Mouse (Mus musculus): ENCODE data around the gene 2310022B05Rik. TPM values are rescaled to one million over a fixed set of nuclear protein-coding genes. Genes with fewer than 3 reads are reported as not detected.

Gene 2310022B05Rik
- polyA plus RNA-seq, 1 experiment from 2014 or later: 27.0 TPM

DNA sequence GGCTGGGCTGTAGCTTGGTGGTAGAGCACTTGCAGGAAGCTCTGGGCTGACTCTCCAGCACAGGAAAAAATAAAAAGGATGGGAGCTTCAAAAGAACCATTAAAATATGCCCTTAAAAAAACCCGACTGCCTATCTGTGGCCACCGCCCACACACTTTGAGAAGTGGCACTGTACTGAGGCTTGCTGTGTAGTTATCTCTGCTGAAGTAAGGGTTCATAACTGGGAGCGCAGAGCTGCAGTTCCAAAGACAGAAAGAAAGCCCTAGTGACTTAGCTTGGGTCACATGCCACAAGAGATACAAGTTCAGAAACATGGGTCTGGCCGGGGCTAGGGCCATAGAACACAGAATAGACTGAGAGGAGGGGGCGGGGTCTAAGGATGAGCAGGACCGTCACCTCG lies 5.2 kb downstream of the 2310022B05Rik start:
- H3K4me2 ChIP-seq (ENCODE audit: low read depth, low read length): no peak overlapping the region
- WGBS: 87% methylated on average over 7 of the region's 7 CpGs
- no peaks in the 10 kb centered on the region; the same call in 1 of the 2 replicates for H3K36me3 ChIP-seq (replicated peaks; ENCODE audit: control insufficient read depth, insufficient read depth, low read depth, low read length)
- no peaks in the 10 kb centered on the region for H3K9me3 ChIP-seq (replicated peaks; ENCODE audit: control insufficient read depth, low read length)
- no peak overlapping the region for H3K27ac ChIP-seq (replicated peaks; ENCODE audit: low read depth, low read length)
- no peak overlapping the region for H3K9ac ChIP-seq (replicated peaks; ENCODE audit: low read length)
- H3K4me3 ChIP-seq (ENCODE audit: low read depth, low read length): no peak overlapping the region
- no peaks in the 10 kb centered on the region for H3K27me3 ChIP-seq (ENCODE audit: control insufficient read depth, insufficient read depth, low read length)
- H3K4me1 ChIP-seq (ENCODE audit: control insufficient read depth, insufficient read depth, low read length): peaks cover 4% of the 10 kb centered on the region
- no peak for ATAC-seq (replicated peaks; ENCODE audit: insufficient number of reproducible peaks, low FRiP score, low TSS enrichment, low read depth)
- DNase-seq (ENCODE audit: low spot score): no peak

DNA sequence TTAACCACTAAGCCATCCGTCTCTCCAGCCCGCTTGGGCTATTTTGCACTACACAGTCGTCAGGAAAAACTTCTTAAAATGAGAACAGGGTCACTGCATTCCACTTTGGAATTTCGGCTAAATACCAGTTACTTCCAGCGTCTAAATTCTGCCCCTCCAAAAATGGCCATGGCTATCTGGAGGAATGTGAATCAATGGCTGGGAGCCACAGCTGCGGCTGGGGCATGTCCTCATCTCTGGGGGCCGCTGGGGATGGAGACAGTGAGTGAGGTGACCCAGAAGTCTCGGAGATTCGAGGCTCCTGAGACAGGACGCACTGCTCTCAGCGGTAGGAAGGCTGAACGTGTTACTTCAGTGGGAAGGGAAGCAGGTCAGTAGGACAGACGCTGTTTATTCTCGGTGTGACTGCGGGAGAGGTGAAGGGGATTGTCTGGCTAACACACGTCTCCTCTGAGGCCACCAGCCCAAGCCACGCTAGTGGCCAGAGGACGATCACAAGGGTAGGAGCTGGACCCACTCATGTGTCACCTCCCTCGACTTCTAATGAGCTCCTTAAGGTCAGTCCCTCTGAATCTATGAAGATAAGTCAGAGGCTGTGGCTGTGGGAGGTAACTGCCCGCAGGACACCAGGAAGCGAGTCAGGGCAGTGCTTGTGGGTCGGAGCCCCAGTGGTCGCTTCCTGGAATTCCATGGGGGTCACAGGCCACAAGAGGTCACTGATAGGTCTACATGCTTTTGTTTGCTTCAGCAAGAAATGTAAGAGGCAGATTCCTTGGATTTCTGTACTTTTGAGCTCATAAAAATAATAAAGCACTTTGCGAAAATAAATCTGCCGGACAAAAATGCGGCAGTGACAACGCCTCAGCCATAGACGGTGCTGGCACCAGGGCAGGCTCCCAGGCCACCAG lies 9.3 kb downstream of the 2310022B05Rik start:
- Histone ChIP-seq H3K4me2 (ENCODE audit: low read depth, low read length) (no peak overlapping the region), H3K27me3 (ENCODE audit: control insufficient read depth, insufficient read depth, low read length) (no peaks in the 10 kb centered on the region), H3K27ac (replicated peaks; ENCODE audit: low read depth, low read length) (no peak overlapping the region), H3K4me1 (ENCODE audit: control insufficient read depth, insufficient read depth, low read length) (peaks cover 2% of the 10 kb centered on the region; the same call in 1 of the 2 replicates), H3K4me3 (ENCODE audit: low read depth, low read length) (no peak overlapping the region), H3K9ac (replicated peaks; ENCODE audit: low read length) (no peak overlapping the region), H3K9me3 (replicated peaks; ENCODE audit: control insufficient read depth, low read length) (no peaks in the 10 kb centered on the region), H3K36me3 (replicated peaks; ENCODE audit: control insufficient read depth, insufficient read depth, low read depth, low read length) (no peaks in the 10 kb centered on the region)
- DNase-seq (ENCODE audit: low spot score): no peak
- 46% methylated on average over 28 of the region's 28 CpGs for WGBS
- no peak for ATAC-seq (replicated peaks; ENCODE audit: insufficient number of reproducible peaks, low FRiP score, low TSS enrichment, low read depth)

DNA sequence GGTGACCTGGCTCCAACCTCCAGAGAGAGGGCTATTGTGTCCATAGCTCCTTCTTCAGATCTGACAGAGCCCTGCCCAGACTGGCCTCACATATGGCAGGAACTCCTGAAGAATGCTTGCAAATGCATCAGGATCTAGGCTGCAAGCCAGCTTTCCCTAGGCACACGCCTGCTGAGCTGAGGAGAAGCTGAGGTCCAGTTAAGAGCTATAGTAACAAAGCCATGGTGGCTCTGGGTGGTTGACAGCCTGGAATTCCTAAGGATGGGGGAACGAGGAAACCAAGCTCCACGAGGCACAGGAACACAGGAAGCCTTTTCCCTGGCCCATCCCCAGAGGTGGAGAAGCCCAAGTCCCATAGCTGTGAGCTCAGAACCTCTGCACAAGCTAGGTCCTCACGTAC lies 10.6 kb downstream of the 2310022B05Rik start:
- no peak overlapping the region for H3K9ac ChIP-seq (replicated peaks; ENCODE audit: low read length)
- H3K27me3 ChIP-seq (ENCODE audit: control insufficient read depth, insufficient read depth, low read length): no peaks in the 10 kb centered on the region
- H3K27ac ChIP-seq (replicated peaks; ENCODE audit: low read depth, low read length): no peak overlapping the region
- H3K4me2 ChIP-seq (ENCODE audit: low read depth, low read length): no peak overlapping the region
- no peaks in the 10 kb centered on the region for H3K9me3 ChIP-seq (replicated peaks; ENCODE audit: control insufficient read depth, low read length)
- peaks cover 2% of the 10 kb centered on the region; the same call in 1 of the 2 replicates for H3K4me1 ChIP-seq (ENCODE audit: control insufficient read depth, insufficient read depth, low read length)
- DNase-seq (ENCODE audit: low spot score): peak; percentile 31
- 27% methylated on average over 4 of the region's 4 CpGs for WGBS
- H3K36me3 ChIP-seq (replicated peaks; ENCODE audit: control insufficient read depth, insufficient read depth, low read depth, low read length): no peaks in the 10 kb centered on the region
- ATAC-seq (replicated peaks; ENCODE audit: insufficient number of reproducible peaks, low FRiP score, low TSS enrichment, low read depth): no peak
- H3K4me3 ChIP-seq (ENCODE audit: low read depth, low read length): no peak overlapping the region

DNA sequence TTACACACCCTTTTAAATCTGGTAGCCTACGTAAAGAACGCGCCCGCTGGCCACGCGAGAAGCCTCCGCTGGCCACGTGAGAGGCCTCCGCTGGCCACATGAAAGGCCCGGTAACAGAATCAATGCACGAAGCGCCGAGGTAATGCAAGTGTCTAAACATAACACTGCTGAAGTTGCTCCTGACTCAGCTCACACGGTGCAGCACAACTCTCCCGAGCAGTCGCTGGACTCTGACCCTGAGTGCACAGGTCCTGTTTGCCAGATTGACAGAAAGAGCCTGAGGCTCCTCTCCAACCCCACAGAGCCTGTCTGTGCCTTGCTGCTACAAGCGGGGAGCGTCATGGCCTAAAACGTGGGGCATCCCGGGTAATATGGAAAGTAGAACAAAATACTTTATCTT lies 11.4 kb downstream of the 2310022B05Rik start:
- no peak overlapping the region for H3K4me3 ChIP-seq (ENCODE audit: low read depth, low read length)
- H3K4me1 ChIP-seq (ENCODE audit: control insufficient read depth, insufficient read depth, low read length): peaks cover 2% of the 10 kb centered on the region; the same call in 1 of the 2 replicates
- no peaks in the 10 kb centered on the region for H3K27me3 ChIP-seq (ENCODE audit: control insufficient read depth, insufficient read depth, low read length)
- no peak overlapping the region for H3K9ac ChIP-seq (replicated peaks; ENCODE audit: low read length)
- H3K9me3 ChIP-seq (replicated peaks; ENCODE audit: control insufficient read depth, low read length): no peaks in the 10 kb centered on the region
- H3K36me3 ChIP-seq (replicated peaks; ENCODE audit: control insufficient read depth, insufficient read depth, low read depth, low read length): no peaks in the 10 kb centered on the region
- DNase-seq (ENCODE audit: low spot score) (no peak), ATAC-seq (replicated peaks; ENCODE audit: insufficient number of reproducible peaks, low FRiP score, low TSS enrichment, low read depth) (no peak)
- no peak overlapping the region for H3K4me2 ChIP-seq (ENCODE audit: low read depth, low read length)
- whole genome bisulfite sequencing: 84% methylated on average over 20 of the region's 20 CpGs
- H3K27ac ChIP-seq (replicated peaks; ENCODE audit: low read depth, low read length): no peak overlapping the region

DNA sequence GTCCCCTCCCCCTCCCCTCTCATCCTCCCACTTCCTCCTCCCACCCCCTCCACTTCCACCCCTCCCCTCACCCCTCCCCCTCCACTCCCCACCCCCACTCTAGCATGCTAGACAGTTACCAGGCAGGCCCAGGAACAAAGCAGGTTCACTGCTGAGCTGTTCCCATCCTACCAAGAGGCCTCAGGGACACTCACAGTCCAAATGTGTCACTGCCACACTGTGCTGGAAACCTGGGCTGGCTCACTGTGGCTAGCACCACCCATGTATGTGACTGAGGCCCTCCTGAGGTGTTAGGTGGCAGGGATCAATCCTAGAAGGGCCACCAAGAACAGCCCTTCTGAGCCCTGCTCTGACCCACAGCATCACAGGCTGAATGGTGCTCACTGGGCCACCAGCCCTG lies 14.9 kb downstream of the 2310022B05Rik start:
- Histone ChIP-seq H3K4me2 (ENCODE audit: low read depth, low read length) (no peak overlapping the region), H3K36me3 (replicated peaks; ENCODE audit: control insufficient read depth, insufficient read depth, low read depth, low read length) (no peaks in the 10 kb centered on the region), H3K4me1 (ENCODE audit: control insufficient read depth, insufficient read depth, low read length) (no peaks in the 10 kb centered on the region), H3K27ac (replicated peaks; ENCODE audit: low read depth, low read length) (no peak overlapping the region), H3K27me3 (ENCODE audit: control insufficient read depth, insufficient read depth, low read length) (no peaks in the 10 kb centered on the region), H3K4me3 (ENCODE audit: low read depth, low read length) (no peak overlapping the region), H3K9me3 (replicated peaks; ENCODE audit: control insufficient read depth, low read length) (no peaks in the 10 kb centered on the region), H3K9ac (replicated peaks; ENCODE audit: low read length) (no peak overlapping the region)
- ATAC-seq (replicated peaks; ENCODE audit: insufficient number of reproducible peaks, low FRiP score, low TSS enrichment, low read depth): no peak; the same call in 1 of the 2 replicates
- no peak for DNase-seq (ENCODE audit: low spot score)

DNA sequence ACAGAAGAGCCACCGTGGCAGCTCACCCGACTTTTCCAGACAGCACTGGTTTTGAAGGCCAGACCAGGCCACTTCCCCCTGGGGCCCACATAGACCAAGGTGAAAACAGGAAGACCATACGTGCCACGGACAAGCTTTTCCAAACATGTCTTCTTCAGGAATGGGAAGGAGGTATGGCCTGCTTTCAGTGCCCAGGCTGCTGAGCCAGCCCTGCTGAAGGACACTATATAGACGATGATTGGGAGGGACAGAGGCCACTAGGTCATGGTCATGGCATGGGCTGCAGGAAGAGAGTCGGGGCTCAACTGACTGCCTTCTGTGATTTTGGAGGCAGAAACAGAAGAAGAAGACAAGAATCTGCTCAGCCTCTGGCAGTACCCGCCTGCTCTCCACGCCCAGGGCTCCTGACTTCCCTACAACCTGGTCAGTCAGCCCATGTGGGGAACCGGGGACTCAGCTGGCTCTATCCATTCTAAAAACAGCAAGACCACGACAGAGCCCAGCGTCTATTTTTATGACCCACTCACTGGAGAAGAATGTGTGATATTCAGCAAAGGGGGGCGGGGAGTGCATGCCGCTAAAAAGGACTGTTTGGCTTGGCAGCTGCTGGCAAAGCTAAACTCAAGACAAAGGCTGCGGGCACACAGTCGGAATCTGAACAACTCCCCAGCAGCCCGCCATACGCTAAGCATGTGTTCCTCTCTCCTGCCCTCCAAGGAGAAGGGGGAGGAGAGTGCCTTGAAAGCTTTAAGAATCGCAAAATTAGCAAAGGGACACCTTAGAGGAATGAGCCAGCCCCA lies 19.4 kb downstream of the 2310022B05Rik start:
- no peak for DNase-seq (ENCODE audit: low spot score)
- H3K36me3 ChIP-seq (replicated peaks; ENCODE audit: control insufficient read depth, insufficient read depth, low read depth, low read length): no peaks in the 10 kb centered on the region
- H3K4me1 ChIP-seq (ENCODE audit: control insufficient read depth, insufficient read depth, low read length): no peaks in the 10 kb centered on the region
- 73% methylated on average over 18 of the region's 18 CpGs for WGBS
- H3K9ac ChIP-seq (replicated peaks; ENCODE audit: low read length): no peak overlapping the region
- ATAC-seq (replicated peaks; ENCODE audit: insufficient number of reproducible peaks, low FRiP score, low TSS enrichment, low read depth): no peak
- no peaks in the 10 kb centered on the region for H3K9me3 ChIP-seq (replicated peaks; ENCODE audit: control insufficient read depth, low read length)
- H3K27me3 ChIP-seq (ENCODE audit: control insufficient read depth, insufficient read depth, low read length): no peaks in the 10 kb centered on the region
- no peak overlapping the region for H3K4me3 ChIP-seq (ENCODE audit: low read depth, low read length)
- no peak overlapping the region for H3K27ac ChIP-seq (replicated peaks; ENCODE audit: low read depth, low read length)
- no peak overlapping the region for H3K4me2 ChIP-seq (ENCODE audit: low read depth, low read length)

DNA sequence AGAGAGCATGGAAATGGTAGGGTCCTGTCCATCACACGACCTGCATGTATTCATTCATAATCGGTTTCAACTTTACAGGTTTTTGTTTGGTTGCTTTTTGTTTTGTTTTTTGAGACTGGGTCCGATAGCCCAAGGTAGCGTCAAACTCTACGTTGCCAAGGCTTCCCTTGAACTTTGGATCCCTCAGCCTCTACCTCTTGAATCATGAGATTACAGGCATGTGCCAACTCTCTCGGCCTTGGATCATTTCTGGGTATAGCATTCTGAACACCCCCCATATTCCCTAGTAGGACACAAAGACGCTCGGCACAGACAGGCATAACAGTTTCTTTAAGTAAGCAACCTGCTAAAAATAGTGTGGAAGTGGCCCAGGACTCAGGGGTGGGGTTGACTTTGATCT lies 21.6 kb downstream of the 2310022B05Rik start:
- WGBS: 96% methylated on average over 8 of the region's 8 CpGs
- no peaks in the 10 kb centered on the region for H3K4me1 ChIP-seq (ENCODE audit: control insufficient read depth, insufficient read depth, low read length)
- no peak overlapping the region for H3K4me3 ChIP-seq (ENCODE audit: low read depth, low read length)
- H3K9ac ChIP-seq (replicated peaks; ENCODE audit: low read length): no peak overlapping the region
- H3K9me3 ChIP-seq (replicated peaks; ENCODE audit: control insufficient read depth, low read length): no peaks in the 10 kb centered on the region
- no peak overlapping the region for H3K4me2 ChIP-seq (ENCODE audit: low read depth, low read length)
- H3K27ac ChIP-seq (replicated peaks; ENCODE audit: low read depth, low read length): no peak overlapping the region
- H3K27me3 ChIP-seq (ENCODE audit: control insufficient read depth, insufficient read depth, low read length): no peaks in the 10 kb centered on the region
- H3K36me3 ChIP-seq (replicated peaks; ENCODE audit: control insufficient read depth, insufficient read depth, low read depth, low read length): no peaks in the 10 kb centered on the region; the same call in 1 of the 2 replicates
- no peak for ATAC-seq (replicated peaks; ENCODE audit: insufficient number of reproducible peaks, low FRiP score, low TSS enrichment, low read depth)
- DNase-seq (ENCODE audit: low spot score): no peak

DNA sequence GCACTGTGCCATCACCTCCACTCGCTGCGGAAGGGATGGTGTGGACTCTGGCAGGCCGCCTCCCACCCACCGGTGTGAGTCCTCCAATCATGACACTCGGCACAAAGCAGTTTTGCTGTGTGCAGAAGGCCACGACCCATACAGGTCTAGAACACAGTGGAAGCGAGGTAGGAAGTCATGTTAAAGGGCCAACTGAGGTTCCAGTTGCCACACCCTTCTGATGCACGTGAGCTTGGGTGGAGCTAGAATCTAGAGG lies 28.0 kb downstream of the 2310022B05Rik start:
- no peak overlapping the region for H3K9ac ChIP-seq (replicated peaks; ENCODE audit: low read length)
- H3K4me1 ChIP-seq (ENCODE audit: control insufficient read depth, insufficient read depth, low read length): no peaks in the 10 kb centered on the region
- H3K27me3 ChIP-seq (ENCODE audit: control insufficient read depth, insufficient read depth, low read length): no peaks in the 10 kb centered on the region
- no peak for ATAC-seq (replicated peaks; ENCODE audit: insufficient number of reproducible peaks, low FRiP score, low TSS enrichment, low read depth)
- no peak for DNase-seq (ENCODE audit: low spot score)
- no peak overlapping the region for H3K4me3 ChIP-seq (ENCODE audit: low read depth, low read length)
- no peaks in the 10 kb centered on the region for H3K9me3 ChIP-seq (replicated peaks; ENCODE audit: control insufficient read depth, low read length)
- H3K36me3 ChIP-seq (replicated peaks; ENCODE audit: control insufficient read depth, insufficient read depth, low read depth, low read length): no peaks in the 10 kb centered on the region; the same call in 1 of the 2 replicates
- 88% methylated on average over 8 of the region's 8 CpGs for WGBS
- no peak overlapping the region for H3K27ac ChIP-seq (replicated peaks; ENCODE audit: low read depth, low read length)
- H3K4me2 ChIP-seq (ENCODE audit: low read depth, low read length): no peak overlapping the region

Measured in embryonic facial prominence, embryonic 11.5 days (tissue).